Mouse (Mus musculus) gastrocnemius, adult 2 months (tissue): ENCODE measurements around the gene Prkca. TPM values are rescaled to one million over a fixed set of nuclear protein-coding genes. Genes with fewer than 3 reads are reported as not detected.
A peak's percentile ranks its signal among the peaks of the same experiment; 100 is the strongest.

Source experiments
- DNase-seq: peaks from one replicate; pipeline ENCODE4 v3.0.0; 2022
- H3K27ac ChIP-seq: fragments of 200-600 bp; 2 replicates; pipeline ENCODE4 v1.8.1; 2022; ENCODE audit warnings: mild to moderate bottlenecking
- H3K4me3 ChIP-seq: fragments of 200-600 bp; 2 replicates; pipeline ENCODE4 v1.8.1; 2022; ENCODE audit warnings: mild to moderate bottlenecking, moderate library complexity
- CTCF ChIP-seq: fragments of 200-600 bp; IDR thresholded peaks from 2 replicates; pipeline ENCODE4 v1.8.1; 2022; ENCODE audit warnings: antibody characterized with exemption, mild to moderate bottlenecking, moderate library complexity
- intact Hi-C: fragments of 180-260 bp; cut with DNase I; formaldehyde crosslinking; loops from one replicate; pipeline ENCODE4 v1.15.1; 2025
- total RNA-seq, 2 experiments: library from RNA; stranded (reverse); gene quantifications; 2 replicates each; pipeline ENCODE4 v1.2.3; 2021

Gene Prkca
- total RNA-seq, 2 experiments from 2014 or later = 54.9 to 57.8 TPM

GRCm38 (mm10) chr11:108248218-108249046, 95.3 kb downstream of the Prkca start:
- no peak overlapping the region for H3K4me3 ChIP-seq
- no peak for DNase-seq
- H3K27ac ChIP-seq = peak overlapping the region; percentile 24; the same call in 1 of the 2 replicates
- TF ChIP-seq CTCF = no peak
- intact Hi-C loops = no loop called here

- H3K4me3 ChIP-seq = no peak overlapping the region
- DNase-seq = no peak
- intact Hi-C loops = no loop called here
- no peak for TF ChIP-seq CTCF
- H3K27ac ChIP-seq = no peak overlapping the region
Measured at GRCm38 (mm10) chr11:108247121-108247863, 96.4 kb downstream of the Prkca start.

- intact Hi-C loops = no loop called here
- Histone ChIP-seq H3K4me3 (no peak overlapping the region), H3K27ac (no peak overlapping the region)
- no peak for DNase-seq
- TF ChIP-seq CTCF = no peak
Measured at GRCm38 (mm10) chr11:108246267-108246702, 97.4 kb downstream of the Prkca start.

GRCm38 (mm10) chr11:108244241-108244640, 99.5 kb downstream of the Prkca start:
- DNase-seq = no peak
- intact Hi-C loops = no loop called here
- H3K27ac ChIP-seq = no peak overlapping the region
- H3K4me3 ChIP-seq = no peak overlapping the region
- no peak for TF ChIP-seq CTCF

DNA sequence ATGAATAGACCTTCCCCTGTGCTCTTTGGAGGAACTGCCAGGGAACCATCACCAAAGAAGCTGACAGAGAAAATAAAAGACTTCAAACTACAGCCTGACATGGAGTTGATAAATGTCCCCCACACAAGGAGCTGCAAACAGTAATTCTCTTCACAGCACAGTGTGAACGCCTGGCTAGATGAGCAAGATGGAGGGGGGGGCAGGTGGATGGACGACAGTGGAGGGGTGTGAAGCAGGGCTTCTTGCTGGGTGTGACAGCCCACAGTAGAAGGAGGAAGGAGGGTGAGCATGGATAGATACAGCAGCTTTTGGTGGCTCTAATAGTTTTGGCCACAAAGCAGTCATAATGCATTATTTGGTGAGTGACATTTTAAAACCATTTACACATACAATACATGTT, 100.1 kb downstream of the Prkca start:
- TF ChIP-seq CTCF = no peak
- intact Hi-C loops = no loop called here
- Histone ChIP-seq H3K27ac (no peak overlapping the region), H3K4me3 (no peak overlapping the region)
- DNase-seq = no peak

DNA sequence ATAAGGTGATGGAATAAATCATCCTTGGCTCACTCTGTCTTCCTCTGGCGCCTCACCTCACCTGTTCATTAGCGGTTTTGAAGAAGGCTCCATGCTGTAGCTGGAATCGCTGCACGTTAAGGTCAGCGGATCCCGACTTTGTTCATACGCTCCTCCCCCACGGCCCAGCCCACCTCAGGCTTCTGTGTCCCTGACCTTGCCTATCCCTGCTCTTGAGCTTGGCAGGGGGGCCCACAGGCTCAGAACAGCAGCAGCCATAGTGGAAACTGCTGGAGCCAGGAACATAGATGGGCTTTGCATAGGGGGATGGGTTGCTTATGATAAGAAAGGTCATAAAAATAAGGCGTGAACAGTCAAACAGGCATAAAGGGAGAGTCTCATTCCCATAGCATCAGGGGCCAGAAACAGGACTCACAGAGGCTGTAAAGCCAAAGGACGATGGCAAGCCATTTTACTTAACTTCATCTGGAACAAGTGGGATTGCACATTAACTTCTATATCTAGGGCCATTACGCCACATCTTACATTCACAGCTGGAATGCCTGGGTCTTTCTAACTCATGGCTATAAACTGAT, 102.7 kb downstream of the Prkca start:
- H3K4me3 ChIP-seq = no peak overlapping the region
- no peak for TF ChIP-seq CTCF
- no peak overlapping the region for H3K27ac ChIP-seq

DNA sequence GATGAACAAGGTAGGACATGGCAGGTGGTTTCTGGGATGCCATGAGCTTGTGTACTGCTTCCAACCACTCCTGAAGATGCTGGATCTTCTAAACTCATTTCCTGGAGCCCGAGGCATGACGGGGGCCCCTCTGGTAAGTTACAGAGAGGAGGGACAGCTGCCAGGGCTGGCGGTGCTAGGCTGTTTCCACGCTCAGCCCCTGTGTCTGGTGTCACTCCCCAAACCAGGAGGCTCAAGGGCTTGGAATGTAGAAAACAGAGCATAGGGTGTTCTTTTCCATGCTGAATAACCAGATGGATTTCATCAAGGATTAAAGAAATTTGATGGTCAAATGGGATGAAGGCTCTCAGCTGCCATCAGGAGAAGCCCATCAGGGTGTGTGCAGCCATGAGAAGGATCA, 104.6 kb downstream of the Prkca start:
- no peak for TF ChIP-seq CTCF
- Histone ChIP-seq H3K27ac (peak overlapping the region; percentile 38; the same call in 1 of the 2 replicates), H3K4me3 (no peak overlapping the region)
- intact Hi-C loops = no loop called here
- DNase-seq = peak; percentile 61

More for the DNA sequence above, 102.7 kb downstream of the Prkca start:
- intact Hi-C loops = no loop called here
- DNase-seq = no peak

DNA sequence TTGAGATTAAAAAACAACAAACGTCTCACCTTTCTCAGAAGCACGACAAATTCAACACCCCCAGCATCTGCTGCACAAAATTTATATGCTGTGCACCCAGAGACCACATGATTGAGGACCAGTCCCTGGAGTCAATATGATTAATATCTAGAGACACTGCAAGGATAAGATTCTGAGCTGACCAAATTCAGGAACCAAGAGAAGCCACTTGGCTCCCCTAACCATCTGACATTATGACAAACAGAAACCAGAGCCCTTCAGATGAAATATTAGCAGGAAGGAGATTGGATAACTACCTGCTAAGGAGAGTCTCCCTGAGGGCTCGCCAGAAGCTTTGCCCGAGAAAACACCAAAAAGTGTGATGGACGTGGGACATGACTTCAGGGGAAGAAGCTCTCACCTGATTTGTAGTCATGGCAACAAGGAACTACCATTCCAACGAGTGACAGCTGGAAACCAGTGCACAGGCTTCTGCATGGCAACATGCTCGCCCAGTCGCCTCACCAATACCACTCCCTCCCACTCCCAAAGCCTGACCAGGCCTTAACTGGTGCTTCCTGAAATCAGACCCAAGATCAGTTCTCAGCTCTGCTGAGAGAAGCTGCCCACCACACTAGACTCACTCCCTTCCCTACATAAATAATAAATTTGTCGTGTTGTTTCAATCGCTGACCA, 106.8 kb downstream of the Prkca start:
- no peak for DNase-seq
- TF ChIP-seq CTCF = no peak
- Histone ChIP-seq H3K4me3 (no peak overlapping the region), H3K27ac (peak overlapping the region; percentile 59; the same call in 1 of the 2 replicates)
- intact Hi-C loops = no loop called here

GRCm38 (mm10) chr11:108236195-108236594, 107.5 kb downstream of the Prkca start:
- Histone ChIP-seq H3K27ac (no peak overlapping the region), H3K4me3 (no peak overlapping the region)
- DNase-seq = no peak
- intact Hi-C loops = no loop called here
- TF ChIP-seq CTCF = no peak

DNA sequence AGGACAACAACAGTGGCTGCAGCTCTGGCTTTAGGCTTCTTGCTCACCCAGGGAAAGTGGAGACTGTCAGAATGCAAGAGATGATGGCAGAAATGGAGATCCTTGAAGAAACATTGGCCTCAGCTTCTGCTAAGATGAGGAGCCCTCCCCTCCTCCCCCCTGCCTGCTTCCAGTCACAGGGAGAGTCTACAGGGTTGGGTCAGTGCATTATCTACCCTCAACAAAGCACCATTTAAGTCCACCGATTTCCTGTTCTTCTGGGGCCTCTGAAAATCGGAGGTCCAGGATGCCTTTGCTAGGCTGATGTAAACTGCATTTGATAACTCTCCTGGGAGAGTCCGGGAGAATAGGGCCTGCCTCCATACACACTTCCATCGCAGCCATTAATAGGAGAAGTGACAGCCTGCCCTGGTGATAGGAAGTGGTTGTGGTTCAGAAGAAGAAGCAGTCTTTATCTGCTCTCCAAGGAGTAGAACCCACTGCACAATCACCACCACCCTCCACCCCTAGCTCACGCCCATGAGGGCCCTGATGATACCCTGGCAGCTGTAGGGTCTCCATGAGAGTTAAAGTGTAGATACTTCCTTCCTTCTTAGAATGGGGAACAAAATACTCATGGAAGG, 108.5 kb downstream of the Prkca start:
- no peak for TF ChIP-seq CTCF
- no peak overlapping the region for H3K27ac ChIP-seq
- H3K4me3 ChIP-seq = no peak overlapping the region
- no peak for DNase-seq
- intact Hi-C loops = no loop called here

DNA sequence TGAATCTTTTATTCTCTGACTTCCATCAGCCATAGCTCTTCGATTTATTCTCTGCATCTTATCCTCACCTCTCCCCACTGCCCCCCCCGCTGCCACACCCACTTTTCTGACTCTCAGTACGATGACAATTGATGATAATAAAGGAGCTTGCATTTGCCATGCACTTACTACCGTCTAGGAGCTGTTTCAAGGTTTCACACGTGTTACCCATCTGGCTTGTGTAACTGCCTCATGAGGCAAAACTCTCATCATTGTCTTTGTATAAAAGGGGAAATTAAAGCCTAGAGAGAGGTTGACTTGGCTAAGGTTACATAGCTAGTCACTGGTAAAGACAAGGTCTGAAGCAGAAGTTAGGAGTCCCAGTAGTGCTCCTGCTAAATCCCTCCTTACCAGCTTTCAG, 110.7 kb downstream of the Prkca start:
- no peak overlapping the region for H3K27ac ChIP-seq
- no peak for DNase-seq
- no peak overlapping the region for H3K4me3 ChIP-seq
- TF ChIP-seq CTCF = no peak
- intact Hi-C loops = no loop called here

- peak overlapping the region; percentile 76 for H3K27ac ChIP-seq
- DNase-seq = no peak
- intact Hi-C loops = no loop called here
- no peak overlapping the region for H3K4me3 ChIP-seq
- TF ChIP-seq CTCF = no peak
Measured at GRCm38 (mm10) chr11:108230101-108230500, 113.6 kb downstream of the Prkca start.
